Mouse (Mus musculus) lung, postnatal 14 days (tissue): Measurements from ENCODE around the gene Crabp2.

Experiments used
- DNase-seq: peaks from one replicate; pipeline ENCODE4 v3.0.0; 2021

The Crabp2 gene

GRCm38 (mm10) chr3:87929341-87930077 lies 19.0 kb upstream of the Crabp2 start:
- DNase-seq: no peak

DNA sequence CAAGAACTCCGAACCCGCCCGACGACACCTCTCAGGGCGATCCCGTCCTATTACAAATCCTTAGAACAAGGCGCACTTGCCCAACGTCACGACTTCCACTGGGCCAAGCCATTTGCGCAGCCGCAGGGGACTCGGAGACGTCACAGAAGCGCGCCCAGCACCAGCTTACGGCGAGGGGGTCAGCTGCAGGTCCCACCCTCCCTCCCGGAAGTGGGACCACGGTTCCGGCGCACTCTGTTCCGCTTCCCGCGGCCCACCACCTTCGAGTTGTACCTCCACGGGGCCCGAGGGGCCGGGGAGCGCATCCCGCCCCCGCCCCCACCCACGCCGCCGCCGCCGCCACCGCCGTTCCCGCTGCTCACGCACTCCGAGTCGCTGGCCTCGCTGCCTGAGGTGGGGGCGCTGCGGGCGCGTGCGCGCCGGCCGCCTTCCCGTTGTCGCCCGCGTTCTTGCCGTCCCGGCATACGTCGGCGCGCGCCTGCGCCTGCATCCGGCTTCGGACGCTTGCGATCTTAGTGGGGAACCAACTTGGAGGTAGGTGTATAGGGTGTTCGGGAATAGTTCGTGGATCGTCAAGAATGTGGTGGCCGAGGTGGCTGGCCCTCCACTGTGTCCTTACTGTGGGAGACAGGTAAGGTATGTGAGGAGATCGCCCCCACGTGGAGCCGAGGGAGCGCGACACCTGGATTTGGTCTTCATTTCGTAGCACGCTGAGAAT lies 18.2 kb upstream of the Crabp2 start, which contains the start of the genes Isg20l2 and Rrnad1:
Gene Isg20l2 (plus strand): TSS at position 237 of the 718 bp plus-strand sequence.
Gene Rrnad1 (minus strand): TSS at position 640 of the 718 bp plus-strand sequence.
- peak; percentile 98 for DNase-seq

- DNase-seq: no peak
These were observed 14.4 kb upstream of the Crabp2 start for GRCm38 (mm10) chr3:87934026-87934425.

DNA sequence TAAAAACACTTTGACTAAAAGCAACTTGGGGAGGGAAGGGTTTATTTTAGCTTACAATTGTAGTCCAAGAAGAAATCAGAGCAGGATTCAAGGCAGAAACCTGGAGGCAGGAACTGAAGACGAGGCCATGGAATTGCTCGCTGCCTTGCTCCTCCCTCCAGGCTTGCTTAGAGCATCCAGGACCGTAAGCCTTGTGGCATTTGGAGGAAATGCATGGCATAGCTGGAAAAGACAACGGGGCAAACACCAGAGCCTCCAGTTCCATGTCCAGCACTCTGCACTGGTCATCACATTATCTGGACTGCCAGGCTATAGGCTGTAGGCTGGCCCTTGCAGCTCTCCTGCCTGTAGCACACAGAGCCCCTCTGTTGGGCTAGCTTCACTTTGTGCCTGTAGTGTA lies 14.0 kb upstream of the Crabp2 start:
- DNase-seq: no peak

DNA sequence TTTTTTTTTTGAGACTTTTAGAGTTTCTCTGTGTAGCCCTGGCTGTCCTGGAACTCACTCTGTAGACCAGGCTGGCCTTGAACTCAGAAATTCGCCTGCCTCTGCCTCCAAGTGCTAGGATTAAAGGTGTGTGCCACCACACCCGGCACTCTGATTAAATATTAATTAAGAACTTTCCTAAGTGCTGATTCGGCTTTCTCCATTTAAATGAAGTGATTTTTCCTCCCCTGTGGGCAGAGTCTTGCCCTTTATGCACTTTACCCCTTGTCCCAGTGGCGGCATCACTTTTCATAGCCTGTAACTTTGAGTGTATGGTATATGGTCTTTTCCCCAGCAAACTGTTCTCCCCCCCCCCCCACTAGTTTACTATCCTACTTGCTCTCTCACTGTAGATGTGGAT lies 13.3 kb upstream of the Crabp2 start:
- DNase-seq: no peak

DNA sequence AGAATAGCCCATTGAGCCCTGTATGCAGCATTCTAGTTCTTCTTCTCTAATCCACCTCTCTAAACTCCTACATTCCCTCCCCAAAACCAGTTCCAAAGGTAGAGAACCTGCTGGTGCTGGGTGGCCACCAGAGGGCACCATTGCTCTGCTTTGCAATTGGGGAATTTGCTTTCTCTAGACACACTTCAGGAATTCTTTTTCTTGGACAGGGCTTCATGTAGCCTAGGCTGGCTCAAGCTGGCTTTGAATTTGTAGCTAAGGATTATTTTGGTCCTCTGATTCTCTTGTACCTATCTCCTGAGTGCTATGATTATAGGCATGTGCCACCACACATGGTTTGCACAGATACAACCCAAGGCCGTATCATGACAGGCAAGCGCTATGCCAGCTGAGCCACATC lies 12.7 kb upstream of the Crabp2 start:
- DNase-seq: peak; percentile 93

- DNase-seq: no peak
These were observed 7.9 kb upstream of the Crabp2 start for GRCm38 (mm10) chr3:87940611-87941010.

DNA sequence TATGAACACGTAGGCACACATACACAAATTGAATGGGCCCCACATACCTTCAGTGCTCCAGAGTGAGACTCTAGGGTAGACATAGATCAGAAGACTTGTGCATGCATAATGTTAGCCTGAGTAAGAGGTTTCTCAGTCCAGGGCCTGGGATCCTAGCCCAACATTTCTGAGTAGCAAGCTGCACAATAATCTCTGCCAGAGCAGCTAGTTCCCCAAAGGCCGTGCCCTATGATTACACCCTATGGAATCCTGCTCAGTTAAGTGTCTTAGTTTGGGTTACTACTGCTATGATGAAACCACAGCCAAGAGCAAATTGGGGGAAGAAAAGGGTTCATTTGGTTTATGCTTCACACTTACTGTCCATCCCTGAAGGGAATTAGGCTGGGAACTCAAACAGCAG lies 6.0 kb upstream of the Crabp2 start:
- DNase-seq: no peak

DNA sequence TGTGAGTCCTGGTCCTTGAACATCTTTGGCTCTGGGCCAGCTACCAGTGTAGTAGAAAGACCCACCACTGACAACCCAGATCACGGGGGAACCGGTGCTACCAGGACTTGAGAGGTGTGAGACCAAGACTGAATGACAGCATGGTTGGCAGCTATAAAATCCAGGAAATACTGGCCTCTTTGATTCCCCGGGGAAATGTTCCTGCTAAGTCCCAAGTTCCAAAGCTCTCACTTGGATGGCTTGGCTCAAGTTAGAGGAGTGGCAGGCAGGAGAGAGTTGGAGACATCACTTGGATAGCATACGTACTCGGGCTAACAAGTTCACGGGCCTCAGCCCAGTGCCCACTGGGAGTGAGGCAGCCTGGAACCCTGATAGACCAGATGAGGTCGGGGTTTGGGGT lies 4.9 kb upstream of the Crabp2 start:
- DNase-seq: no peak

- DNase-seq: no peak
These were observed 3.4 kb upstream of the Crabp2 start for GRCm38 (mm10) chr3:87944838-87945600.

- no peak for DNase-seq
These were observed 2.5 kb upstream of the Crabp2 start for GRCm38 (mm10) chr3:87945781-87946540.

DNA sequence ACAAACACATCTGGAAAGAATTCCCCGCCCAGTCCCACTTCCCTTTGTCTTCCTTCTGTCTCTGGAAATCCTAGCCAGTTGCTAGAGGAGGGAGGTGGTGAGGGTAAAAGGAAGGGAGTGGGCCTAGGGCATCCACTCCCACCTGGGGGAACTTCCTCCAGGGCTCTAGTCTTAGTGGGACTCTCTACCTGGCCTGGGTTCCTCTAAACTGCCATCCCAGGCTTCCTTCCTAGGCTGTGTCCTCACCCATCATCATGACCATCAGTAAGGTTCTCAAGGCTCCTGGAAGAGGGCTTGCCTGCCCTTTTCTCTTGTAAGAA lies 2.0 kb upstream of the Crabp2 start:
- no peak for DNase-seq

DNA sequence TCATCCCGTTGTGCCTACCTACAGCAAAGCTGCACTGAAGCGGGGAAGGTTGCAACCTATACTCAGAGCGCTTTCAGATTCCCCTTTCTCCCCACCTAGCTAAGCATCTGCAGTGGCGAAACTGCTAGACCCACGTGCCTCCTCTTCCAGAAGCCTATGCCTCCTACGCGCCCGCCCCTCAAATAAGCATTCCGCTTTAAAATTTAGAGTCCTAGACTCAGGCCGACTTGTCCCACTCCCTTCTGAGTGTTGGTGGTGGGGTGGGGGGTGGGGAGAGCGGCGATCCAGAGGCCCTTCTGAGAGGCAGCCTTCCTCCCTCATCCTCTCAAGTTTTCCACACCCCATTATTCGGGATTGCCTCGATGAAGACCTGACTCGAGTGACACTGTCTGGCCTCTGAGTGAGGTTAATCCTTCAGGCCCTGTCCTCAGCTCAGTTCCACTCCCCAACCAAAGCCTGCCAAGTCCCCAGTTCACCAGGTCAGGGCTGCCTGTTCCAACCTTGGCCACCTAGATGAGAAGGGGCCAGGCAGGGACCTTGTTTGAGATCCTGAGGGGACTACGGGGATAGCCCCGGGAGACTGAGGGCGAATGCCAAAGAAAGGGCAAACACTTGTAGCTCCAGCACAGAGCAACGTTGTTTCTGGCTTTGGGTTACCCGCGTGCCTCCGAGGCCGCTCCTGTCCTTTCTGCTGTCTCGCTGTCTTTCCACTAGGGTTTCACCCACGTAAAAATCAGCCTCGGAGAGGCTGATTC lies 1.2 kb upstream of the Crabp2 start:
- no peak for DNase-seq

GRCm38 (mm10) chr3:87947811-87948199 lies 661 bp upstream of the Crabp2 start:
- DNase-seq: no peak

DNA sequence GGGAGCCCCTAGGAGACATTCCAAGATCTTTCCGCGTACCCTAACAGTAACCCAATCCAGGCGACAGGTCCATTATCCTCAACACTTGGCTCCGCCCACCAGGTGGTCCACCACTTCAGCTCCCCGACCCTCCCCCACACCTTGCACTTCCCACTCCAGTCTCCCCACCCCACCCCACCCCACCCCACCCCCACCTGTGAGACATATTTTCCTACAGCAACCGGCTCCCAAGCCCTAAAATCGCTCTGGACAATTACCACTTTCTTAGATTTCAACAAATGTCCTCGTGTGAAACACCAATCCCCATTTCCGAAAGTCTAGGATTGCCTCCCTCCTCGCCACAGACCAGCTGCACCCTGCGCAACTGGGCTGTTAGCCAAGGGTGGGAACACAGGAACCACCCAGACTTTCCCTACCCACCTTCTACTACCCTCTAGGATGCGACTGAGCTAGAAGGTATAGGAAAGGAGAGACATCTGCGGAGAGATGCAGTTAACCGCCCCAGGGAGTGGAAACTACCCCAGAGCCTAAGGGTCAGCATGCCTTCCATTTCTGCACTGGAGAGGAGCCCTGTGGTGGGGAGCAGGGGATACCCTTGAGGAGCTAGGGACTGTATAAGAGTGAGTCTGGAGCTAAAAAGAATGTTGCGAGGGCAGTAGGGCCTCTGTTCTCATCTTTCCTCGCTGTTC lies 944 bp downstream of the Crabp2 start:
- DNase-seq: no peak

GRCm38 (mm10) chr3:87949955-87950515 lies 1.6 kb downstream of the Crabp2 start:
- no peak for DNase-seq

DNA sequence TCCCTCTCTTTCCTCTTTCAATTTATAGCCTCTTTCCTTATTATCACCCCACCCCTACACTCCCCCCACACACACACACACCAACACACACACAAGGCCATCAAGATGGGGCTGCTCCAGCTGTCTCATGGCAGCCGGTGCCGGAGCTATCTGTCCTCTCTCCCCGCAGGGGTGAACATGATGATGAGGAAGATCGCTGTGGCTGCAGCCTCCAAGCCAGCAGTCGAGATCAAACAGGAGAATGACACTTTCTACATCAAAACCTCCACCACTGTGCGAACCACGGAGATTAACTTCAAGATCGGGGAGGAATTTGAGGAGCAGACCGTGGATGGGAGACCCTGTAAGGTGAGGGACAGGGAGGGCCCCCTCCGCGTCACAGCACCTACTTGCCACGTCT lies 3.5 kb downstream of the Crabp2 start:
- no peak for DNase-seq

GRCm38 (mm10) chr3:87952440-87952839 lies 4.0 kb downstream of the Crabp2 start:
- no peak for DNase-seq

GRCm38 (mm10) chr3:87958056-87958455 lies 9.6 kb downstream of the Crabp2 start:
- no peak for DNase-seq

DNA sequence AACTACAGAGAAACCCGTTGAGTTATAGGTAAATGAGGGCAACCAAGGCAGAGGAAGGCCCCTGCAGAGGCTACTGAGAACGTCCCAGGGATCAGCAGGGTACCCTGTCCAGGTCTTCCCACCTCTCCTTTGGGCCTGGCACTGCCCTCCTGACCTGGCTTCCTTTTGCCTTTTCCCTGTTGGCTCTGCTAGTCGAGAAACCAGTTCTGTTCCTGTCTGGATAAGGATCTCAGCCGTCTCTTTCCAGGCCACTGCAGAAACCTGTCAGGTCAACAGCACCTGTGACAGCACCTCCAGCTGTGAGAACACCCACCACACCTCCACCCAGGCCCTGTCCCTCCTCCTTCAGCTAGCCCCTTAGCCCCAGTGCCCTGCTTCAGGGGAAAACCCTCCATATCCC lies 10.0 kb downstream of the Crabp2 start:
- DNase-seq: no peak

- DNase-seq: no peak
These were observed 10.5 kb downstream of the Crabp2 start for GRCm38 (mm10) chr3:87958967-87959366.
